Mouse (Mus musculus) brain, embryonic 14.5 days (tissue): ENCODE results near the gene Ypel1.

ENCODE experiments used
- CTCF ChIP-seq: fragments of 200-500 bp; IDR thresholded peaks from 2 replicates; pipeline ENCODE4 v1.5.1; 2012; ENCODE audit warnings: inconsistent platforms, mild to moderate bottlenecking, moderate library complexity, borderline replicate concordance; ENCODE audit not compliant: insufficient read depth, insufficient read length; ENCODE audit errors: extremely low read depth
- POLR2A ChIP-seq: fragments of 200-500 bp; IDR thresholded peaks from 2 replicates; pipeline ENCODE4 v1.6.1; 2012; ENCODE audit warnings: mild to moderate bottlenecking, inconsistent platforms, borderline replicate concordance; ENCODE audit not compliant: poor library complexity, insufficient read depth, insufficient read length, severe bottlenecking; ENCODE audit errors: extremely low read depth

GRCm38 (mm10) chr16:17062338-17062737 lies 7.2 kb upstream of the Ypel1 start:
- TF ChIP-seq POLR2A (no peak), CTCF (no peak)
